Mouse (Mus musculus): ENCODE results near the gene Gpr12.
"Not testable (repeated sequence)": the region's sequence is repeated elsewhere in the genome, so short reads cannot be mapped to it uniquely, and the experiment has no call there.

DNA sequence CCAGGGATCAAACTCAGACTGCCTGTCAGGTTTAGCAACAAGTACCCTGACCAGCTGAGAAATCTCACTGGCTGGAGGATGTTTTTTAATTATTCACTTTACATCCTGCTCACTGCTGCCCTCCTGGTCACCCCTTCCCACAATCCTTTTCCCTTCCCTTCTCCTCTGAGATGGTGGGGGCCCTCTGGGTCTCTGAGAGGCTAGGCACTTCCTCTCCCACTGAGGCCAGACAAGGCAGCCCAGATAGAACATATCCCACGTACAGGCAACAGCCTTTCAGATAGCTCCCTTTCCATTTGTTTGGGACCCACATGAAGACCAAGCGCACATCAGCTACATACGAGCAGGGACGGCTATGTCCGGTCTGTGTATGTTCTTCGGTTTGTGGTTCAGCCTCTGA is 14.9 kb downstream of the Gpr12 start:
- TF ChIP-seq CTCF (IDR thresholded peaks at IDR 0.05; ENCODE audit: control insufficient read depth, insufficient read depth, low read length); POLR2A (IDR thresholded peaks at IDR 0.05; ENCODE audit: borderline replicate concordance, control insufficient read depth, low read depth, low read length): not testable (repeated sequence)

All from bone marrow, adult 2 months (tissue).